Mouse (Mus musculus) thymus, adult 18-20 months (tissue): ENCODE data around the gene Olfr1186.
"Not testable (repeated sequence)": the region's sequence is repeated elsewhere in the genome, so short reads cannot be mapped to it uniquely, and the experiment has no call there.

ENCODE experiments used
- DNase-seq, 2 experiments: peaks; one replicate each; pipeline ENCODE4 v3.0.0; 2022; ENCODE audit warnings: mixed read lengths in 2 of 2

The Olfr1186 gene

DNA sequence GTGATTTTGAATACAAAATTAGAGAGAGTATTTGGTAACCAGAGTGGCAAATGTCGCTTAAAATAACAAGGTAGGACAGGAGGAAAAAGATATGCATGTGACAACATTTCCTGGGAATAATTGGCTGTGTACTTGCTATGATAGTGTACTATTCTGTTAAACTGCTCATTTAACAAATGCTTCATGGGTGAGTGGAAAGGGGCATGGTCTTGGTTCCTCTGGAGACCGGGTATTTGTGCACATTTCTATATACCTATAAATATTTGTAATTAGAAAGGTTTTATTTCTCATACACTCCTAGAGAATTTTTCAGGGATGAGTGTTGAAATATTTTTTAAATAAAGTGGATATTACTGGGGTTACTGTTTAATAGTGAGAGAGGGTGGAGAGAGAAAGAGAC is at the start of gene Olfr1186:
TSS of gene Olfr1186 (plus strand) at position 301 of the 400 bp plus-strand sequence.
- DNase-seq, result no peak

DNA sequence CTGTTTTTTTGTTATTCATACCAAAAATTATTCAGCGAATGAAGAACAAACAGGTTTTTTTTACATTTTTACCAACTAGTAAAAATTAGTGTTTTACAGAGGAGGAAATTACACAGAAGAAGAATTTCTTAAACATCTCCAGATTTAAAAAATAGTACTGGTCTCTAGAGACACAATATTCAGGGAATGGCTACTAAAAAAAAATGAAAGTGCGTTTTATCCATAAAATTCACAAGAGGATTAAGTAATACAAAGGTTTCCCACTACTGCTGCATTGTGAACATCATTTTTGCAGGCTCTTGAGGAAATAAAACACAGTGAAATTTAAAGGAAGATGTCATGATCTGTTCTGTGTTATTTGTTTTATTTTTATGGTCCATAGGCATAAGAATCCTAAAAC is 35.1 kb upstream of the Olfr1186 start, which contains the start of gene Olfr1184:
TSS of gene Olfr1184 (plus strand) at position 301 of the 400 bp plus-strand sequence.
- no peak for DNase-seq

DNA sequence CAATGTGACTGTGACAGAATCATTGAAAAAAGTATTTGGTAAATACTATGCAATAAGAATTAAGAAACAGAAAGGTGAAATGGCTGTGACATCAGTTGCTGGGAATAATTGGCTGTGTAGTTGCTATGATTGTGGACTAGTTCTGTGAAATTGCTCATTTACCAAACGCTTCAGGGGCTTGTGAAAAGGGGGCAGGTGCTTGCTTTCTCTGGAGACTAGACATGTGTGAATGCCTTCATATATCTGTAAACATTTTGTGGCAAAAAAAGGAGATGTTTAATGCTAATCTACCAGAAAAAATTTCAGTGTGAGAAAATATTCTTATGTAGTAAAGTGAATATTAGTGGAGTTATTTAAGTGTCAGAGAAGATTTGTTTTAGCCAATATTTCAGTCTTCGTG is 25.3 kb upstream of the Olfr1186 start, which contains the start of gene Olfr1185-ps1:
TSS of gene Olfr1185-ps1 (plus strand) at position 301 of the 400 bp plus-strand sequence.
- DNase-seq, result no peak

DNA sequence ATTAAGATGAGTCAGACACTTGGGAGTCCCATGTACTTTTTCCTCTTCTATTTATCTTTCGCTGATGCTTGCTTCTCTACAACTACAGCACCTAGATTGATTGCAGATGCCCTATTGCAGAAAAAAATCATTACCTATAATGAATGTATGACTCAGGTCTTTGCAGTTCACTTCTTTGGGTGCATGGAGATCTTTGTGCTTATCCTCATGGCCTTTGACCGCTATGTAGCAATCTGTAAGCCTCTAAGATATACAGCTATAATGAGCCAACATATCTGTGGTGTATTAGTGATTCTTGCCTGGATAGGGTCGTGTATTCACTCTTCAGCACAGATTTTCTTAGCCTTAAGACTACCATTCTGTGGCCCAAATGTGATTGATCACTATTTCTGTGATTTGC is 7.4 kb downstream of the Olfr1186 start:
- no peak for DNase-seq

DNA sequence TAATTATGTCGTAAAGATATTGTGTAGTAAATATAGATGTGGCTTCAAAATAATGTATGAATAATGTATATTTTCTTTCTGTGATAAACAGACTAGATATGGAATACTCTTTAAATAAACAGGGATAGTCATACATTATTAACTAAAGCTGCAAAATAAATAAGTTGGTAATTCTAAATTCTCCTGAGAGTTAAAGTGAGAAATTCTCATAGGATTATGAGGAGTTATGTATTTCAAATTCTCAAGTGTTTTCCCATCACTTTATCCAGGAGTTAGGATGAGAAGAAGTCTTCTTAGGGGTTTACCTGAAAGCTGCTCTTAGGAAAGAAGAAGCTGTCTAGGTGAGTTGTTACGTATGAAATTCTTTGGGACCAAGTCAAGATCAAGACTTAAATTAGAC is 38.3 kb downstream of the Olfr1186 start, which contains the start of gene Olfr1188:
TSS of gene Olfr1188 (plus strand) at position 301 of the 400 bp plus-strand sequence.
- no peak for DNase-seq

DNA sequence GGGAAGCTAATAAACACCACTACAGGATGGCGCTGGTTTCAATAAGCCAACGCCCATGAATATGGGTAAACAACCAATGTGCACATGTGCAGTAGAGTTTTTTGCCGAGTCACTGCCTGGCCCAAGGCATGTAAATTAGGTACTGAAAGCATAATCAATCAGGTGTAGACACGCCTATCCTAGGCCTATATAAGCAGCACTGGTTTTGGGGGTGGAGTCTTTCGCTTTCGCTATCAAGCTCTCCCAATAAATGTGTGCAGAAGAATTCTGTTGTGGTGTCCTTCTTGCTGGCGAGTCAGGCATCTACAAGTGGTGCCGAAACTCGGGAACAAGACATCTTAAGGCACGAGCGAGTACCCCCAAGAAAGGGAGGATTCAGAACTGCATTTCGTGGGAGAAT is 54.3 kb downstream of the Olfr1186 start:
- not testable (repeated sequence) for DNase-seq
